Mouse (Mus musculus): ENCODE results near the gene Dnajc5. TPM values are rescaled to one million over a fixed set of nuclear protein-coding genes. Genes with fewer than 3 reads are reported as not detected.

The Dnajc5 gene
- polyA plus RNA-seq, 1 experiment = 218 TPM

DNA sequence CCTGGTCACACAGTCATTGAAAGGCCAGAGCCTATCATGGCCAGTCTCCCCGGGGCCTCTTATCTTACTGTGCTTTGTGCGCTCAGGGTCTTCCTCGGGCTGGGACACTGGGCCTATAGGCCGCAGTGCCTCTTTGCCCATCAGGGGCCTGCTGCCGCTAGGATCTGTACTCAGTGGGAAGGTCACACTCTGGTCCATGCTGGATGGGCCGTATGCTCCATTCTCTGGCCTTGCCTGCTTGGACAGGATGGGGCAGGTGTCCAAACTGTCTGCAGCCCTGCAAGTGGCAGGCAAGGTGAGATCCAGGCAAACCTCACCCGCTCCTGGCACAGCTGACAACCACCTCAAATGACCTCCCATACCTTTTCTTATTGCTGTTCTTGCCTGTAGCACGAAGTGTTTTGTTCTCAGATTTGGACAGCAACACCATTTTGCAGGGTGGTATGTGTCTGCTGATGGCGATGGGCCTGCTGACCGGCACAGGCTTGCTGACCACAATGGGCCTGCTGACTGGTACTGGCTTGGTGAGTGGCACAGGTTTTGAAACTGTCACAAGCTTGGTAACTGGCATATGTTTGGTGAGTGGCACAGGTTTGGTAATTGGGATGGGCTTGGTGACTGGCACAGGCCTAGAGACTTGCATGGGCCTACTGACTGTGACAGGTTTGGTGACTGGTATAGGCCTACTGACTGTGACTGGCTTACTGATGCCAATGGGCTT, 68.9 kb downstream of the Dnajc5 start:
- Histone ChIP-seq H3K4me1 (ENCODE audit: control insufficient read depth, insufficient read depth, low read length) (peaks cover 27% of the 10 kb centered on the region), H3K27me3 (ENCODE audit: control insufficient read depth, insufficient read depth, low read length) (no peaks in the 10 kb centered on the region), H3K4me3 (replicated peaks; ENCODE audit: insufficient read depth, low read depth, low read length) (no peak overlapping the region), H3K27ac (ENCODE audit: insufficient read depth, low read length) (peak overlapping the region; percentile 27; the same call in 1 of the 2 replicates)
- DNase-seq = peak; percentile 45 to 63
- TF ChIP-seq POLR2A (IDR thresholded peaks at IDR 0.05; ENCODE audit: borderline replicate concordance, insufficient read depth, low read length) = no peak
- no peak for TF ChIP-seq CTCF (IDR thresholded peaks at IDR 0.05; ENCODE audit: borderline replicate concordance, insufficient read depth, low read depth, low read length)
- 48% methylated on average over 10 of the region's 10 CpGs for WGBS

DNA sequence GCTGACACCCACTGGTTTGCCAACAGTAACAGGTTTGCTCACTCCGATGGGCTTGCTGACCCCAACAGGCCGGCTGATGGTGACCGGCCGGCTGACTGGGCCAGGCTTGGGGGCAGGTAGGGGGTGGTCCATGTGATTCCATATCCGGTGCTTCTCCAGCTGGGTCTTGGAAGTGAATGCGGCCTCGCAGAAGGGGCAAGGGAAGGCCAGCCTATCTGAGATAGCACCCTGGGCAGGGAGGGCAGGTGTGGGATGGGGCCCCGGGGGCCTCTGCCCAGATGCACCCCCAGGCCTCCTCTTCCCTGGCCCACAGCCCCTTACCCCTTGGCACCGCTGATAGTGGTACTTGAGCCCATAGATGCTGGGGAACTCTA, 69.4 kb downstream of the Dnajc5 start:
- Histone ChIP-seq H3K4me3 (replicated peaks; ENCODE audit: insufficient read depth, low read depth, low read length) (no peak overlapping the region), H3K27me3 (ENCODE audit: control insufficient read depth, insufficient read depth, low read length) (no peaks in the 10 kb centered on the region), H3K27ac (ENCODE audit: insufficient read depth, low read length) (0 out of 2 replicates have a peak overlapping the region, but pooled peaks have one; percentile 6), H3K4me1 (ENCODE audit: control insufficient read depth, insufficient read depth, low read length) (peaks cover 27% of the 10 kb centered on the region)
- DNase-seq = no peak
- WGBS = 62% methylated on average over 9 of the region's 9 CpGs
- TF ChIP-seq POLR2A (IDR thresholded peaks at IDR 0.05; ENCODE audit: borderline replicate concordance, insufficient read depth, low read length) (no peak), CTCF (IDR thresholded peaks at IDR 0.05; ENCODE audit: borderline replicate concordance, insufficient read depth, low read depth, low read length) (no peak)

DNA sequence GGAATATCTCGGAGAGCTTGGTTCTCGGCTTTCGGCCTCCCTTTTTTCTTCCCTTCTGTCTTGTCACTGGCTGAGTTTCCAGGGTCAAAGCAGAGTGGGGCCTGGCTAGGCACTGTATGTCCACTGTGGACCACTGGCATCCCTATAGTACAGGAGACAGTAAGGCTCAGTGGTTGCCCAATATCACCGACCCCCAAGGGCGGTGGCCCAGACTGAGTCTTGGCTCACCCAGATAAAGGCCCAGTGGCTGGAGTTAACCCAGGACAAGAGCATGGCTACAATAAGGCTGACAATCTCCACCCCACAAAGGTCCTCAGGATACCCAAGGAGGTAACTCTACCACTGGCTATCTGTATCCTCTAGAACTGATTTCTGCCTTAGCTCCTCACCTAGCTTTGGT, 70.2 kb downstream of the Dnajc5 start:
- Histone ChIP-seq H3K27me3 (ENCODE audit: control insufficient read depth, insufficient read depth, low read length) (no peaks in the 10 kb centered on the region), H3K4me3 (replicated peaks; ENCODE audit: insufficient read depth, low read depth, low read length) (no peak overlapping the region), H3K4me1 (ENCODE audit: control insufficient read depth, insufficient read depth, low read length) (peaks cover 27% of the 10 kb centered on the region), H3K27ac (ENCODE audit: insufficient read depth, low read length) (no peak overlapping the region)
- 95% methylated on average over 5 of the region's 5 CpGs for WGBS
- TF ChIP-seq CTCF (IDR thresholded peaks at IDR 0.05; ENCODE audit: borderline replicate concordance, insufficient read depth, low read depth, low read length) = no peak
- no peak for TF ChIP-seq POLR2A (IDR thresholded peaks at IDR 0.05; ENCODE audit: borderline replicate concordance, insufficient read depth, low read length)
- peak in 1 of 2 experiments; percentile 15 for DNase-seq

- Histone ChIP-seq H3K4me3 (replicated peaks; ENCODE audit: insufficient read depth, low read depth, low read length) (peak within 1 kb of the TSS; percentile 89), H3K27me3 (ENCODE audit: control insufficient read depth, insufficient read depth, low read length) (no peaks in the 10 kb centered on the region), H3K4me1 (ENCODE audit: control insufficient read depth, insufficient read depth, low read length) (peaks cover 27% of the 10 kb centered on the region), H3K27ac (ENCODE audit: insufficient read depth, low read length) (peak within 1 kb of the TSS; percentile 68)
- peak; percentile 25 to 42 for DNase-seq
- TF ChIP-seq CTCF (IDR thresholded peaks at IDR 0.05; ENCODE audit: borderline replicate concordance, insufficient read depth, low read depth, low read length) (no peak), POLR2A (IDR thresholded peaks at IDR 0.05; ENCODE audit: borderline replicate concordance, insufficient read depth, low read length) (no peak)
- WGBS = 8% methylated on average over 5 of the region's 5 CpGs
Observed at GRCm38 (mm10) chr2:181591528-181592085, 71.3 kb downstream of the Dnajc5 start, which contains the start of gene Prpf6. Gene Prpf6 (plus strand): TSS chr2:181591868.

DNA sequence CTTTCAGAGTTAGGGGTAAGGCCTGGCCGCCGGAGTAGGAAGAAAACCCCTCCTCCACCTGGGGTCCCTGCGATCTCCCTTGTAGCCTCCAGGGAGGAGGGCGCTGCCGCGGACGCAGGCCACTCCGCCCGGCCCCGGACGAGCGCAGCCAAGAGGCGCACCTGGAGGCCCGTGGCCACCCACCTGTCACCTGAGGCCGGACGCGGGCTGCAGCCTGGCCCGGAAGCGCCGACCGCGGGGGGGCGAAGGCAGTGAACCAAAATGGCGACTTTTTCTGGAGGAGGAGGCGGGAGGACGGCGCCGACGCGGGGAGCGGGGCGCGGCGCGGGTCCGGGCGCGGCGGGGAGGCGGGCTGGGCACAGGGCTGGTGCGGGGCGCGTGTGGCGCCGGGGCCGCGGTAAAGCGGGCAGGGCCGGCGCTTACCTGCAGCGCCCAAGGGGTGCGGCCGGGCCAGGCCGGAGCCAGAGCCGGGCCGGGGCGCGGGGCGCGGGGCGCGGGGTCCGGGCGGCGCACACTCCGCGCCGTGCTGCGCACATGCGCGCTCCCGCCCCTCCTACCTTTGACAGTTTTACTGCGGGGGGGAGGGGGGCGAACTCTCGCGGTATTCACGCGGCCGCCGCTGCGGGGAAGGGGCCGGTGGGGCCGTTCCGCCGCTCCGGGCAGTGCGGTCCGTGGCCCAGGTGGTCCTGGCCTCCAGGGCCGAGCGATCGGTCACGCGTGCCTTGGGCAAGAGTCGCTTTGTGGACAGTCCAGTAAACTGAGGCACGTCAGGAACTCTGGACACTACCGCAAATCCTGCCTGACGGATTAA, 72.2 kb downstream of the Dnajc5 start, which contains the start of gene Zfp512b:
Gene Zfp512b (minus strand): TSS at position 573 of the 811 bp plus-strand sequence.
- Histone ChIP-seq H3K4me1 (ENCODE audit: control insufficient read depth, insufficient read depth, low read length) (peaks cover 32% of the 10 kb centered on the region), H3K27me3 (ENCODE audit: control insufficient read depth, insufficient read depth, low read length) (no peaks in the 10 kb centered on the region), H3K27ac (ENCODE audit: insufficient read depth, low read length) (peak within 1 kb of the TSS; percentile 68), H3K4me3 (replicated peaks; ENCODE audit: insufficient read depth, low read depth, low read length) (peak within 1 kb of the TSS; percentile 89)
- WGBS = 2% methylated on average over 81 of the region's 97 CpGs
- DNase-seq = peak; percentile 86 to 88
- TF ChIP-seq POLR2A (IDR thresholded peaks at IDR 0.05; ENCODE audit: borderline replicate concordance, insufficient read depth, low read length) (peak; percentile 45), CTCF (IDR thresholded peaks at IDR 0.05; ENCODE audit: borderline replicate concordance, insufficient read depth, low read depth, low read length) (no peak)

GRCm38 (mm10) chr2:181593042-181593421, 72.7 kb downstream of the Dnajc5 start:
- DNase-seq = no peak
- Histone ChIP-seq H3K4me3 (replicated peaks; ENCODE audit: insufficient read depth, low read depth, low read length) (peak overlapping the region; percentile 89), H3K27ac (ENCODE audit: insufficient read depth, low read length) (peak overlapping the region; percentile 68), H3K4me1 (ENCODE audit: control insufficient read depth, insufficient read depth, low read length) (peaks cover 30% of the 10 kb centered on the region), H3K27me3 (ENCODE audit: control insufficient read depth, insufficient read depth, low read length) (no peaks in the 10 kb centered on the region)
- TF ChIP-seq CTCF (IDR thresholded peaks at IDR 0.05; ENCODE audit: borderline replicate concordance, insufficient read depth, low read depth, low read length) (no peak), POLR2A (IDR thresholded peaks at IDR 0.05; ENCODE audit: borderline replicate concordance, insufficient read depth, low read length) (no peak)
- 6% methylated on average over 6 of the region's 6 CpGs for WGBS

GRCm38 (mm10) chr2:181593937-181594336, 73.7 kb downstream of the Dnajc5 start:
- Histone ChIP-seq H3K4me1 (ENCODE audit: control insufficient read depth, insufficient read depth, low read length) (peaks cover 22% of the 10 kb centered on the region), H3K27ac (ENCODE audit: insufficient read depth, low read length) (no peak overlapping the region), H3K4me3 (replicated peaks; ENCODE audit: insufficient read depth, low read depth, low read length) (no peak overlapping the region), H3K27me3 (ENCODE audit: control insufficient read depth, insufficient read depth, low read length) (no peaks in the 10 kb centered on the region)
- no peak for TF ChIP-seq POLR2A (IDR thresholded peaks at IDR 0.05; ENCODE audit: borderline replicate concordance, insufficient read depth, low read length)
- TF ChIP-seq CTCF (IDR thresholded peaks at IDR 0.05; ENCODE audit: borderline replicate concordance, insufficient read depth, low read depth, low read length) = no peak
- no peak for DNase-seq

Data from cerebellum, adult 2 months (tissue).